Mouse (Mus musculus): ENCODE results near the gene Gsg1l.

Gene Gsg1l

GRCm38 (mm10) chr7:126031598-126032364, 50.4 kb downstream of the Gsg1l start:
- DNase-seq (ENCODE audit: inconsistent ontology term): peak; percentile 75

- DNase-seq (ENCODE audit: inconsistent ontology term): no peak
Observed at GRCm38 (mm10) chr7:126027410-126027809, 54.8 kb downstream of the Gsg1l start.

- no peak for DNase-seq (ENCODE audit: inconsistent ontology term)
Observed at GRCm38 (mm10) chr7:126026600-126026999, 55.6 kb downstream of the Gsg1l start.

GRCm38 (mm10) chr7:126019966-126020365, 62.2 kb downstream of the Gsg1l start:
- DNase-seq (ENCODE audit: inconsistent ontology term): no peak

- no peak for DNase-seq (ENCODE audit: inconsistent ontology term)
Observed at GRCm38 (mm10) chr7:126019321-126019720, 62.9 kb downstream of the Gsg1l start.

- no peak for DNase-seq (ENCODE audit: inconsistent ontology term)
Observed at GRCm38 (mm10) chr7:126017455-126017854, 64.8 kb downstream of the Gsg1l start.

GRCm38 (mm10) chr7:126012325-126013021, 69.7 kb downstream of the Gsg1l start:
- no peak for DNase-seq (ENCODE audit: inconsistent ontology term)

- DNase-seq (ENCODE audit: inconsistent ontology term): no peak
Observed at GRCm38 (mm10) chr7:126008789-126009148, 73.4 kb downstream of the Gsg1l start.

- no peak for DNase-seq (ENCODE audit: inconsistent ontology term)
Observed at GRCm38 (mm10) chr7:126008139-126008788, 73.9 kb downstream of the Gsg1l start.

- DNase-seq (ENCODE audit: inconsistent ontology term): no peak
Observed at GRCm38 (mm10) chr7:126007132-126007910, 74.9 kb downstream of the Gsg1l start.

GRCm38 (mm10) chr7:126005274-126005673, 76.9 kb downstream of the Gsg1l start:
- no peak for DNase-seq (ENCODE audit: inconsistent ontology term)

- no peak for DNase-seq (ENCODE audit: inconsistent ontology term)
Observed at GRCm38 (mm10) chr7:126001683-126002082, 80.5 kb downstream of the Gsg1l start.

- no peak for DNase-seq (ENCODE audit: inconsistent ontology term)
Observed at GRCm38 (mm10) chr7:125999921-126000320, 82.3 kb downstream of the Gsg1l start.

GRCm38 (mm10) chr7:125996151-125996550, 86.1 kb downstream of the Gsg1l start:
- no peak for DNase-seq (ENCODE audit: inconsistent ontology term)

GRCm38 (mm10) chr7:125992356-125992891, 89.8 kb downstream of the Gsg1l start:
- DNase-seq (ENCODE audit: inconsistent ontology term): no peak

GRCm38 (mm10) chr7:125991846-125992245, 90.4 kb downstream of the Gsg1l start:
- DNase-seq (ENCODE audit: inconsistent ontology term): no peak

- no peak for DNase-seq (ENCODE audit: inconsistent ontology term)
Observed at GRCm38 (mm10) chr7:125989969-125990368, 92.2 kb downstream of the Gsg1l start.

GRCm38 (mm10) chr7:125989489-125989888, 92.7 kb downstream of the Gsg1l start:
- peak; percentile 83 for DNase-seq (ENCODE audit: inconsistent ontology term)

GRCm38 (mm10) chr7:125988326-125988725, 93.9 kb downstream of the Gsg1l start:
- no peak for DNase-seq (ENCODE audit: inconsistent ontology term)

- DNase-seq (ENCODE audit: inconsistent ontology term): no peak
Observed at GRCm38 (mm10) chr7:125987117-125987516, 95.1 kb downstream of the Gsg1l start.

GRCm38 (mm10) chr7:125985565-125985964, 96.6 kb downstream of the Gsg1l start:
- DNase-seq (ENCODE audit: inconsistent ontology term): no peak

Measured in Muller cell, postnatal 12 days (primary cell).